Mouse (Mus musculus): ENCODE data around the gene Slc10a7. TPM values are rescaled to one million over a fixed set of nuclear protein-coding genes. Genes with fewer than 3 reads are reported as not detected.

The Slc10a7 gene
- polyA plus RNA-seq, 1 experiment from 2014 or later, result 10.3 TPM

GRCm38 (mm10) chr8:78648918-78649317, 139.8 kb downstream of the Slc10a7 start:
- 62% methylated on average over 7 of the region's 7 CpGs for WGBS
- DNase-seq (ENCODE audit: low spot score), result peak; percentile 72
- ATAC-seq (ENCODE audit: insufficient number of reproducible peaks, low FRiP score, low TSS enrichment, low read depth), result no peak

DNA sequence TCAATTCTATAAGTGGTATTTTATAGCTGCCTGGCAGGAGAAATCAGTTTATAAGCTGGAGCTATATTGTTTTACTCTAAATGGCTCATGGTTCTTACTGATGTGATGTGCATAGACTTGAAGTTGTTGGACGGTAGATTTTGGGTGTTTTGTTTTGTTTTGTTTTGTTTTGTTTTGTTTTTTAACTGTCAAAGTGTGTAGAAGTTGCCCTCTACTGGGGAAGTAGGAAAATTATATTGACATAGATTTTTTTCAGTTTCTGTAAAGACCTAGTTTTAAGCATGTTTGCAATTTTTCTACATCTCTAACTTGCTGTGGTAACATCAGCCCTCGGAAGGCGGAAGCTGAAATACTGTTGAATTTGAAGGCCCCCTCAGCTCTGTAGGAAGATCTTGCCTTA, 142.5 kb downstream of the Slc10a7 start:
- Histone ChIP-seq H3K36me3 (ENCODE audit: control insufficient read depth, insufficient read depth, low read length) (no peaks in the 10 kb centered on the region), H3K27me3 (ENCODE audit: control insufficient read depth, insufficient read depth, low read length) (no peaks in the 10 kb centered on the region), H3K4me1 (ENCODE audit: control insufficient read depth, insufficient read depth, low read length) (peaks cover 8% of the 10 kb centered on the region), H3K9me3 (ENCODE audit: control insufficient read depth, low read length) (no peaks in the 10 kb centered on the region), H3K4me2 (ENCODE audit: low read depth, severe bottlenecking) (no peak overlapping the region), H3K9ac (ENCODE audit: low read length) (no peak overlapping the region), H3K27ac (replicated peaks; ENCODE audit: low read depth, low read length) (no peak overlapping the region), H3K4me3 (ENCODE audit: low read depth, low read length) (no peak overlapping the region)
- 84% methylated on average over 3 of the region's 3 CpGs for WGBS
- DNase-seq (ENCODE audit: low spot score) (no peak), ATAC-seq (ENCODE audit: insufficient number of reproducible peaks, low FRiP score, low TSS enrichment, low read depth) (no peak)

More at GRCm38 (mm10) chr8:78648918-78649317, 139.8 kb downstream of the Slc10a7 start:
- Histone ChIP-seq H3K9me3 (ENCODE audit: control insufficient read depth, low read length) (no peaks in the 10 kb centered on the region), H3K27me3 (ENCODE audit: control insufficient read depth, insufficient read depth, low read length) (no peaks in the 10 kb centered on the region), H3K4me1 (ENCODE audit: control insufficient read depth, insufficient read depth, low read length) (peaks cover 8% of the 10 kb centered on the region), H3K36me3 (ENCODE audit: control insufficient read depth, insufficient read depth, low read length) (no peaks in the 10 kb centered on the region), H3K4me3 (ENCODE audit: low read depth, low read length) (no peak overlapping the region), H3K4me2 (ENCODE audit: low read depth, severe bottlenecking) (no peak overlapping the region), H3K9ac (ENCODE audit: low read length) (no peak overlapping the region), H3K27ac (replicated peaks; ENCODE audit: low read depth, low read length) (no peak overlapping the region)

DNA sequence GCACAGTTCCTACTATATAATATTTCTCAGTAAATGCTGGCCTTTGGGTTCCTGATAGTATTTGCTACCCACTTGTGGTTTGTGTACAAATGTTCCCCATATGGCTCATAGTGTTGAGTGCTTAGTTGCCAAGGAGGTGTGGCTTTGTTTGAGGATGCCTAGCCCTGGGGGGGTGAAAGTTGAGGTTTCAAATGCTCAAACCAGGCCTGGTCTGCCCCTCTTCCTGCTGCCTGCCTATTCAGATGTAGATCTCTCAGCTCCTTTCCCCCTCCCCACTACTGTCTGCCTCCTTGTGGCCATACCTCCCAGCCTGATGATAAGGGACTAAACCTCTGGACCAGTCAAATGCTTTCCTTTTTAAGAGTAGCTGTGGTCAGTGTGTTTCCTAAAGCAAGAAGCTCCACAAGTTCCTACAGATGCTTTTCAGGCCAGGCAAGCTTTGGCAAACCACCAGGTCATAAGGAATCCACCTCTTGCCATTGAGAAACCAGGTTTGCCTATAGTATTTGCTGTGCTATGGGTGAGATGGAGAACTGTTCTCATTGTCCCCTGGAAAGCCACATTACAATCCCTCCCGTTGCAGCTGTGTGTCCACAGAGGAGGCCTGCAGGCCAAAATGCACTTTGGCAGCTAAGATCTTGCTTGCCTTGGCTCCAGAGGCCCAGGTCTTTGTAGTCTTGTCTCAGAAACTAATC, 146.4 kb downstream of the Slc10a7 start:
- H3K4me2 ChIP-seq (ENCODE audit: low read depth, severe bottlenecking), result no peak overlapping the region
- no peak for ATAC-seq (ENCODE audit: insufficient number of reproducible peaks, low FRiP score, low TSS enrichment, low read depth)
- no peaks in the 10 kb centered on the region for H3K9me3 ChIP-seq (ENCODE audit: control insufficient read depth, low read length)
- 33% methylated on average over 1 of the region's 1 CpGs for WGBS
- H3K9ac ChIP-seq (ENCODE audit: low read length), result no peak overlapping the region
- no peaks in the 10 kb centered on the region for H3K27me3 ChIP-seq (ENCODE audit: control insufficient read depth, insufficient read depth, low read length)
- no peak overlapping the region for H3K4me3 ChIP-seq (ENCODE audit: low read depth, low read length)
- H3K4me1 ChIP-seq (ENCODE audit: control insufficient read depth, insufficient read depth, low read length), result peaks cover 8% of the 10 kb centered on the region
- no peak for DNase-seq (ENCODE audit: low spot score)
- no peak overlapping the region for H3K27ac ChIP-seq (replicated peaks; ENCODE audit: low read depth, low read length)
- H3K36me3 ChIP-seq (ENCODE audit: control insufficient read depth, insufficient read depth, low read length), result no peaks in the 10 kb centered on the region

GRCm38 (mm10) chr8:78656700-78657370, 147.7 kb downstream of the Slc10a7 start:
- 87% methylated on average over 10 of the region's 10 CpGs for WGBS
- Histone ChIP-seq H3K9ac (ENCODE audit: low read length) (no peak overlapping the region), H3K27me3 (ENCODE audit: control insufficient read depth, insufficient read depth, low read length) (no peaks in the 10 kb centered on the region), H3K4me3 (ENCODE audit: low read depth, low read length) (no peak overlapping the region), H3K4me2 (ENCODE audit: low read depth, severe bottlenecking) (no peak overlapping the region), H3K4me1 (ENCODE audit: control insufficient read depth, insufficient read depth, low read length) (peaks cover 8% of the 10 kb centered on the region), H3K9me3 (ENCODE audit: control insufficient read depth, low read length) (no peaks in the 10 kb centered on the region), H3K36me3 (ENCODE audit: control insufficient read depth, insufficient read depth, low read length) (no peaks in the 10 kb centered on the region), H3K27ac (replicated peaks; ENCODE audit: low read depth, low read length) (no peak overlapping the region)
- ATAC-seq (ENCODE audit: insufficient number of reproducible peaks, low FRiP score, low TSS enrichment, low read depth) (no peak), DNase-seq (ENCODE audit: low spot score) (no peak)

DNA sequence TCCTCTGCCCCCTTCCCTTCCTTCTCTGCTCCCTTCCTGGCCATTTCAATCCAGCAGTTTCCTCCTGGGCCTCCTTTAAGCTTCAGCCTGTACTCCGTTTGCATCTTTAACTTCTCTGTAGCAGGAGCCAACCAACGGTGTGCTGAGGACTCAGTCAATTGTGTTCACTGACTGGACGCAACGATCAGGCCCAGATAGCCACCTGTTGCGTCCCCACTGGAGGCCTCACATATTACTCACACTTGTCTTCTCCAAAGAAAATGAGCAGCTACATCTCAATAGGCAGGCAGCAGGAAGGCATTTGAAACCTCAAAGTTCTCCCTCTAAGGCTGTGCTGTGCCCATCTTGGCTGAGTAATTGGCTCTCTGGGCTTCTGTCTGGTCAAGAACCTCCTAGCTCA, 149.0 kb downstream of the Slc10a7 start:
- Histone ChIP-seq H3K36me3 (ENCODE audit: control insufficient read depth, insufficient read depth, low read length) (no peaks in the 10 kb centered on the region), H3K4me3 (ENCODE audit: low read depth, low read length) (no peak overlapping the region), H3K9ac (ENCODE audit: low read length) (no peak overlapping the region), H3K27me3 (ENCODE audit: control insufficient read depth, insufficient read depth, low read length) (no peaks in the 10 kb centered on the region), H3K9me3 (ENCODE audit: control insufficient read depth, low read length) (no peaks in the 10 kb centered on the region), H3K4me2 (ENCODE audit: low read depth, severe bottlenecking) (no peak overlapping the region), H3K27ac (replicated peaks; ENCODE audit: low read depth, low read length) (no peak overlapping the region), H3K4me1 (ENCODE audit: control insufficient read depth, insufficient read depth, low read length) (no peaks in the 10 kb centered on the region; the same call in 1 of the 2 replicates)
- no peak for DNase-seq (ENCODE audit: low spot score)
- no peak for ATAC-seq (ENCODE audit: insufficient number of reproducible peaks, low FRiP score, low TSS enrichment, low read depth)
- 84% methylated on average over 5 of the region's 5 CpGs for WGBS

DNA sequence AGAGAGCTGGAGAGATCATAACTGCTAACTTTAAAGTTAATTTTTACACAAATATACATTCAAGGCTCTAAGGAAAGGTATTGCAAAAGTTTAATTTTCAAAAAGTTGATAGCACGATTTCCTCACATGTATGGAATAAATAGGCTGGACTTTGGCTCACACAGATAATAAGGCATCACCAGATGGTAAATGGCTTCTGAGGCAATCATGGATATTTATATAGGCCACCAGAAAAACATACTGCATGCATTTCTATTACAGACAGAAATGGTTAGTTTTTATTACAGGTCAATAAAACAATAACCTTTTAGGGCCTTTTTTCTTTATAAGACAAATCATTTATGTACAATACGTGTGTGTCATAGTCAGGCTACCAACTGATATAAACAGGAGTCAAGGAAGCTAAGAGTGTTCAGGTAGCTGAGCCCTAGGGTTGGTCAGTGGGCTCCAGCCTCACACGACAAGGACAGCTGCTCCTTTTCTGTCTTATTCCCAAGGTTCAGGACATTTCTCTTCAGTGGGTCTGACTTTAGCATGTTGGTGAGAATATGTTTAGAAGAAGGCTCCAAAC, 150.6 kb downstream of the Slc10a7 start:
- Histone ChIP-seq H3K36me3 (ENCODE audit: control insufficient read depth, insufficient read depth, low read length) (no peaks in the 10 kb centered on the region), H3K27me3 (ENCODE audit: control insufficient read depth, insufficient read depth, low read length) (no peaks in the 10 kb centered on the region), H3K9me3 (ENCODE audit: control insufficient read depth, low read length) (no peaks in the 10 kb centered on the region), H3K27ac (replicated peaks; ENCODE audit: low read depth, low read length) (no peak overlapping the region), H3K4me3 (ENCODE audit: low read depth, low read length) (no peak overlapping the region), H3K4me1 (ENCODE audit: control insufficient read depth, insufficient read depth, low read length) (no peaks in the 10 kb centered on the region), H3K4me2 (ENCODE audit: low read depth, severe bottlenecking) (no peak overlapping the region), H3K9ac (ENCODE audit: low read length) (no peak overlapping the region)
- no peak for ATAC-seq (ENCODE audit: insufficient number of reproducible peaks, low FRiP score, low TSS enrichment, low read depth)
- DNase-seq (ENCODE audit: low spot score), result no peak
- WGBS, result 92% methylated on average over 3 of the region's 3 CpGs

- Histone ChIP-seq H3K27me3 (ENCODE audit: control insufficient read depth, insufficient read depth, low read length) (no peaks in the 10 kb centered on the region), H3K27ac (replicated peaks; ENCODE audit: low read depth, low read length) (no peak overlapping the region), H3K9me3 (ENCODE audit: control insufficient read depth, low read length) (no peaks in the 10 kb centered on the region), H3K9ac (ENCODE audit: low read length) (no peak overlapping the region), H3K4me1 (ENCODE audit: control insufficient read depth, insufficient read depth, low read length) (no peaks in the 10 kb centered on the region), H3K4me3 (ENCODE audit: low read depth, low read length) (no peak overlapping the region), H3K4me2 (ENCODE audit: low read depth, severe bottlenecking) (no peak overlapping the region), H3K36me3 (ENCODE audit: control insufficient read depth, insufficient read depth, low read length) (no peaks in the 10 kb centered on the region)
- DNase-seq (ENCODE audit: low spot score), result no peak
- 91% methylated on average over 12 of the region's 12 CpGs for WGBS
- no peak for ATAC-seq (ENCODE audit: insufficient number of reproducible peaks, low FRiP score, low TSS enrichment, low read depth)
These were observed 155.3 kb downstream of the Slc10a7 start for GRCm38 (mm10) chr8:78664306-78664940.

GRCm38 (mm10) chr8:78667399-78667798, 158.3 kb downstream of the Slc10a7 start:
- no peaks in the 10 kb centered on the region for H3K36me3 ChIP-seq (ENCODE audit: control insufficient read depth, insufficient read depth, low read length)
- no peaks in the 10 kb centered on the region for H3K4me1 ChIP-seq (ENCODE audit: control insufficient read depth, insufficient read depth, low read length)
- H3K4me2 ChIP-seq (ENCODE audit: low read depth, severe bottlenecking), result no peak overlapping the region
- no peak overlapping the region for H3K9ac ChIP-seq (ENCODE audit: low read length)
- WGBS, result 85% methylated on average over 5 of the region's 5 CpGs
- H3K9me3 ChIP-seq (ENCODE audit: control insufficient read depth, low read length), result no peaks in the 10 kb centered on the region
- no peak for DNase-seq (ENCODE audit: low spot score)
- no peak overlapping the region for H3K27ac ChIP-seq (replicated peaks; ENCODE audit: low read depth, low read length)
- H3K27me3 ChIP-seq (ENCODE audit: control insufficient read depth, insufficient read depth, low read length), result no peaks in the 10 kb centered on the region
- H3K4me3 ChIP-seq (ENCODE audit: low read depth, low read length), result no peak overlapping the region
- no peak for ATAC-seq (ENCODE audit: insufficient number of reproducible peaks, low FRiP score, low TSS enrichment, low read depth)
